Mouse (Mus musculus) intestine, embryonic 15.5 days (tissue): Measurements from ENCODE around the gene S1pr2. TPM values are rescaled to one million over a fixed set of nuclear protein-coding genes. Genes with fewer than 3 reads are reported as not detected.
A peak's percentile ranks its signal among the peaks of the same experiment; 100 is the strongest.

Experiments
- ATAC-seq: fragments of 200-750 bp; cut with Nextera tagmentation; 2 replicates; pipeline ENCODE4 v1.8.0; 2017; ENCODE audit warnings: moderate TSS enrichment, moderate library complexity
- H3K27ac ChIP-seq: fragments of 300-500 bp; sonication (generic); 2 replicates; pipeline ENCODE4 v1.5.1; 2015; ENCODE audit warnings: mild to moderate bottlenecking, inconsistent platforms
- H3K27me3 ChIP-seq: fragments of 300-500 bp; sonication (generic); replicated peaks from 2 replicates; pipeline ENCODE4 v1.6.1; 2015; ENCODE audit warnings: inconsistent platforms
- H3K36me3 ChIP-seq: fragments of 300-500 bp; sonication (generic); 2 replicates; pipeline ENCODE4 v1.6.1; 2015; ENCODE audit warnings: inconsistent platforms
- H3K4me1 ChIP-seq: fragments of 300-500 bp; sonication (generic); replicated peaks from 2 replicates; pipeline ENCODE4 v1.6.1; 2015; ENCODE audit warnings: inconsistent platforms
- H3K4me2 ChIP-seq: fragments of 300-500 bp; sonication (generic); replicated peaks from 2 replicates; pipeline ENCODE4 v1.6.1; 2015; ENCODE audit warnings: mild to moderate bottlenecking, inconsistent platforms
- H3K4me3 ChIP-seq: fragments of 300-500 bp; sonication (generic); replicated peaks from 2 replicates; pipeline ENCODE4 v1.5.1; 2015; ENCODE audit warnings: inconsistent platforms
- H3K9ac ChIP-seq: fragments of 300-500 bp; sonication (generic); 2 replicates; pipeline ENCODE4 v1.6.1; 2015; ENCODE audit warnings: inconsistent platforms
- H3K9me3 ChIP-seq: fragments of 300-500 bp; sonication (generic); 2 replicates; pipeline ENCODE4 v1.6.1; 2016; ENCODE audit warnings: inconsistent platforms
- WGBS: fragments of 180-500 bp; shearing (Covaris S2); methylation state at CpG from one replicate; pipeline ENCODE4 v1.1.7; 2015; 5-methylcytosine and 5-hydroxymethylcytosine counted together
- polyA plus RNA-seq: library from polyadenylated mRNA; unstranded; fragments of >200 nt; fragmentation: Nextera tagmentation; extraction: Ambion mirVana; gene quantifications from 2 replicates; pipeline ENCODE4 v1.2.1, GENCODE M21; 2015

The S1pr2 gene
- polyA plus RNA-seq, 1 experiment from 2014 or later = 29.2 TPM

- peaks cover 42% of the 10 kb centered on the region for H3K4me1 ChIP-seq
- no peaks in the 10 kb centered on the region for H3K36me3 ChIP-seq
- H3K4me3 ChIP-seq = peak overlapping the region; percentile 97
- peak overlapping the region; percentile 96 for H3K27ac ChIP-seq
- 2% methylated on average over 4 of the region's 4 CpGs for whole genome bisulfite sequencing
- no peaks in the 10 kb centered on the region for H3K27me3 ChIP-seq
- peak overlapping the region; percentile 97; the same call in 1 of the 2 replicates for H3K9ac ChIP-seq
- 0 out of 2 replicates have a peak, but pooled peaks have one; percentile 2 for ATAC-seq
- H3K9me3 ChIP-seq = no peaks in the 10 kb centered on the region
- H3K4me2 ChIP-seq = peak overlapping the region; percentile 91
Observed at GRCm38 (mm10) chr9:20976961-20977689, 544 bp upstream of the S1pr2 start.

GRCm38 (mm10) chr9:20975431-20976215 lies 958 bp downstream of the S1pr2 start:
- H3K9me3 ChIP-seq = no peaks in the 10 kb centered on the region
- H3K4me1 ChIP-seq = peaks cover 51% of the 10 kb centered on the region
- H3K4me3 ChIP-seq = peak overlapping the region; percentile 97
- H3K27me3 ChIP-seq = no peaks in the 10 kb centered on the region
- H3K9ac ChIP-seq = peak overlapping the region; percentile 97
- H3K27ac ChIP-seq = peak overlapping the region; percentile 96
- ATAC-seq = peak; percentile 35
- peak overlapping the region; percentile 91 for H3K4me2 ChIP-seq
- H3K36me3 ChIP-seq = no peaks in the 10 kb centered on the region
- WGBS = under 1% methylated on average over 45 of the region's 45 CpGs

GRCm38 (mm10) chr9:20973682-20974075 lies 2.9 kb downstream of the S1pr2 start:
- no peak overlapping the region for H3K9ac ChIP-seq
- H3K4me2 ChIP-seq = peak overlapping the region; percentile 91
- ATAC-seq = no peak
- peak overlapping the region; percentile 86; the same call in 1 of the 2 replicates for H3K27ac ChIP-seq
- H3K4me3 ChIP-seq = peak overlapping the region; percentile 23
- peaks cover 44% of the 10 kb centered on the region for H3K4me1 ChIP-seq
- no peaks in the 10 kb centered on the region for H3K27me3 ChIP-seq
- 57% methylated on average over 6 of the region's 6 CpGs for WGBS
- H3K36me3 ChIP-seq = 0 out of 2 replicates have a peak, but pooled peaks cover 4% of the 10 kb centered on the region
- H3K9me3 ChIP-seq = no peaks in the 10 kb centered on the region

DNA sequence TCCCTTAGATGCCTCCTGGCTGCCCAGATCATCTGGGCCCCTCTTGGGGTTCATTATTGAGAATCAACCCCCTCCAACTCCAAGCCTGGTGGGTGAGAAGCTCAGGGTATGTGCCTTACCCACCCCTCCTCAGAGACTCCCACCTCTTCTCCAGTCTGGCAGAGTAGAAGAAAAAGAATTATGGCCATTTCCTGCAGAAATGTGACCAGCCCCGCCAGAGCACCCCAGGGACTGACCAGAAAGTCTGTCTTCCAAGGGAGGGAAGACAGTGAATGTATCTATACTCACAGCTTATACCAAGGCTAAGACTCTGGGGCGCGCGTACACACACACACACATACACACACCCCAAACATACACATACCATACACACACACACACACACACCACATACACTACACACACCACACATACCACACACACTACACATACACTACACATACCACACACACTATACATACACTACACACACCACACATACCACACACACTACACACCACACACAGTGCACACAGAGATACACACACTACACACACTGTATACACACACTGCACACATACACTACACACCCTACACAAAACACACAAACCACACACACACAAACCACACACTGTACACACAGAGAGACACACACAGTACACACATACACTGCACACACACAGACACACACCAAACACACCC lies 3.4 kb downstream of the S1pr2 start:
- Histone ChIP-seq H3K4me3 (peak overlapping the region; percentile 23), H3K4me1 (peaks cover 40% of the 10 kb centered on the region), H3K9me3 (no peaks in the 10 kb centered on the region), H3K4me2 (peak overlapping the region; percentile 91), H3K27me3 (no peaks in the 10 kb centered on the region), H3K36me3 (peaks cover 6% of the 10 kb centered on the region; the same call in 1 of the 2 replicates), H3K9ac (peak overlapping the region; percentile 11; the same call in 1 of the 2 replicates), H3K27ac (peak overlapping the region; percentile 86)
- no peak for ATAC-seq
- WGBS = 69% methylated on average over 4 of the region's 4 CpGs

DNA sequence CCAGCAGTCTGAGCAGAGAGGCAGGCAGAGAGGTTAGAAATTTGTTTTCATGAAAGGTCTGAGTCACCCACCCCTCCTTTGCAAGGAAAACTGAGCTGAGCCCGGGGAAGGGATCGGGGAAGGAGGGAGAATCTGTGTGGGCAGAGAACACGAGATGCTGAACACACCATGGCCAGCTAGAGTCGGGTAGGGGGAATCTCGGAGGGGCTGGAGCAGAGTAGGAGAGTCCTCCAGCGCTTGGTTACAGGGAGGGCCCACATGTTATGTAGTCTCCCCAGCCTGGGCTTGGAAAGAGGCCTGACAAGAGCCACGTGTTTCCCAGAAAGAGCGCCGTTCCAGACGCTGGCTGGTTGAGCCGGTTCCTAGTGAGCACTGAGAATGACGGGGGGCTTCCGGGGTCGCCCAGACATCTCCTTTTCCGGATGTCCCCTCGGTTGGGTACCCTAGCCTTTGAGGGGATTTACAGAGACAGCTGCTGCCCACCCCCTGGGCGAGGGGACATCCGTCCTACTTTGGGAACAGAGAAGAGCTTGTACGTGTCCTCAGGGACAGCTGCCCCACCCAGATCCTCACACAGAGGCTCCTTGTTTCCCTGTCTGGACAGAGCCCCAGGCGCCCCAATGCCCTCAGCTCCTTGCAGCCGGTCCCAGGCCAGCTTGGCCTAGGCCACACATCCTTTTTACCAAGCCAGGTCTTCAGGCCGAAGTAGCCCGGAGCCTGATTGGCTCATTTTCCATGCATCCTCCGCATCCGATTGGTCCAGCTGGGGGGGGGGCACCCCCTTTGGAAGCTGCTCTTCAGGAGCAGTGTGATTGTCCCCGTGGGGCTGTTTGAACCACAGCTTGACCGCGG lies 4.2 kb downstream of the S1pr2 start:
- peak; percentile 31 for ATAC-seq
- no peaks in the 10 kb centered on the region for H3K9me3 ChIP-seq
- H3K4me1 ChIP-seq = peaks cover 40% of the 10 kb centered on the region
- H3K27ac ChIP-seq = peak overlapping the region; percentile 86
- peak overlapping the region; percentile 6 for H3K4me3 ChIP-seq
- H3K4me2 ChIP-seq = peak overlapping the region; percentile 91
- WGBS = 34% methylated on average over 28 of the region's 28 CpGs
- peaks cover 14% of the 10 kb centered on the region for H3K36me3 ChIP-seq
- peak overlapping the region; percentile 11 for H3K9ac ChIP-seq
- no peaks in the 10 kb centered on the region for H3K27me3 ChIP-seq

DNA sequence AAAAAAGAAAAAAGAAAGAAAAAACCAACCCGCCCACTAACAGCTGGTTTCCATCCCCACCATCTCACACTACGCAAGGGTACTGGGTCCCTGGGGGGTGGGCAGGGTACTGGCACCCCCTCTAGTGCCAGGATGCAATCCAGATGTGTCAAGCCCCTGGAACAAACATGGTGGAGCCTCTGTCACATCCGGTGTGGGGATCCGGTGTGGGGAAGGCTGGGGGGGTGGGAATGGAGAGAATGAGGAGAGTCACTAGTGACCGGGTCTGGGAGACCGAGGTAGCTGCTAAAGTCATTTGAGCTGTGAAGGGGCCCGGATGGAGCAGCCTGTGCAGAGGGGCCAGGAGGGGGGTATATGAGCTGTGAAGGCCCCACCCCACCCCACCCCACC lies 4.8 kb downstream of the S1pr2 start:
- no peaks in the 10 kb centered on the region for H3K27me3 ChIP-seq
- WGBS = 40% methylated on average over 7 of the region's 7 CpGs
- peak overlapping the region; percentile 86 for H3K27ac ChIP-seq
- peak overlapping the region; percentile 6; the same call in 1 of the 2 replicates for H3K4me3 ChIP-seq
- no peaks in the 10 kb centered on the region for H3K9me3 ChIP-seq
- peak overlapping the region; percentile 91 for H3K4me2 ChIP-seq
- H3K4me1 ChIP-seq = peaks cover 35% of the 10 kb centered on the region
- H3K9ac ChIP-seq = no peak overlapping the region
- H3K36me3 ChIP-seq = peaks cover 20% of the 10 kb centered on the region
- peak; percentile 5 for ATAC-seq

GRCm38 (mm10) chr9:20966747-20967146 lies 9.8 kb downstream of the S1pr2 start:
- H3K36me3 ChIP-seq = peaks cover 29% of the 10 kb centered on the region
- no peak overlapping the region for H3K4me2 ChIP-seq
- H3K9ac ChIP-seq = no peak overlapping the region
- no peak for ATAC-seq
- no peak overlapping the region for H3K27ac ChIP-seq
- 83% methylated on average over 5 of the region's 5 CpGs for WGBS
- H3K9me3 ChIP-seq = no peaks in the 10 kb centered on the region
- no peaks in the 10 kb centered on the region for H3K27me3 ChIP-seq
- no peak overlapping the region for H3K4me3 ChIP-seq
- peaks cover 6% of the 10 kb centered on the region; the same call in 1 of the 2 replicates for H3K4me1 ChIP-seq

DNA sequence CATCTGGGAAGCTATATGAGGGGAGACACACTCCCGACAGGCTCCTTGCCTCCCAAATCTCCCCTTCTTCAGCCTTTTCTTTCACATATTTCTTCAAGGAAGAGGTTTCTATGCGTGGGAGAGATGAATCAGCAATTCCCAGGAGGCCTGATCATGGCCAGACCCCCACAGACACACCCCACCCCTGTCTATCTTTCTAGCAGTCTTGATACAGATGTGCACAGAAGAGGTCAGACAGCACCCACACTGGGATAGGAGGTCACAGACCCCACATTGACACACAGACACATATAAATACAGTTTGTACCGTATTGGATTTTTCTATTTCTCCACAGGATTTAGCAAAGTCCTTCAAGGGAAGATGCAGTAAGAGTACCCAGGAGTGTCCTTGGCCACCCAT lies 10.6 kb downstream of the S1pr2 start:
- no peak overlapping the region for H3K9ac ChIP-seq
- WGBS = 83% methylated on average over 3 of the region's 3 CpGs
- ATAC-seq = no peak
- no peaks in the 10 kb centered on the region for H3K9me3 ChIP-seq
- no peak overlapping the region for H3K27ac ChIP-seq
- H3K36me3 ChIP-seq = peaks cover 29% of the 10 kb centered on the region
- H3K27me3 ChIP-seq = no peaks in the 10 kb centered on the region
- no peak overlapping the region for H3K4me3 ChIP-seq
- H3K4me2 ChIP-seq = no peak overlapping the region
- H3K4me1 ChIP-seq = no peaks in the 10 kb centered on the region

- Histone ChIP-seq H3K4me3 (no peak overlapping the region), H3K4me1 (no peaks in the 10 kb centered on the region), H3K9me3 (no peaks in the 10 kb centered on the region), H3K27ac (no peak overlapping the region), H3K9ac (no peak overlapping the region), H3K36me3 (peaks cover 29% of the 10 kb centered on the region), H3K27me3 (no peaks in the 10 kb centered on the region), H3K4me2 (no peak overlapping the region)
- ATAC-seq = no peak
- 79% methylated on average over 4 of the region's 4 CpGs for WGBS
Observed at GRCm38 (mm10) chr9:20965606-20966005, 11.0 kb downstream of the S1pr2 start.

DNA sequence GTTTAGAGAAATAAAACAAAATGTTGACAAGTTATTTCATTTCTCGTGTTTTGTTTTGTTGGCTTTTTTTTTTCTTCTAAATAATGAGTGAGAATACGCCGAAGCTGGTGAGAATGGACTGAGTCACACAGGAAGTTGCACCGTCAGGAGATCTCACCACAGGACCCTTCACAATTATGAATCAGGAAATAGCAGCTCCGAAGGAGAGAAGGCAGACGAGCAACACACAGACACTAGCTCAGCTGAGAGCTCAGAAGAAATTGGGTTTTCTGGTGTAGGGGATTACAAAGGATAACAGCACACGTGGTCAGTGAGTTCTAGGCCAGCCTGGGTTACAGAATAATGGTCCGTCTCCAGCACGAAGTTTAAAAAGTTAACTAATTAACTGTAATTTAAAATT lies 15.0 kb downstream of the S1pr2 start:
- no peak for ATAC-seq
- Histone ChIP-seq H3K27ac (no peak overlapping the region), H3K9me3 (no peaks in the 10 kb centered on the region), H3K4me2 (no peak overlapping the region), H3K9ac (no peak overlapping the region), H3K4me1 (no peaks in the 10 kb centered on the region), H3K36me3 (peaks cover 7% of the 10 kb centered on the region; the same call in 1 of the 2 replicates), H3K27me3 (no peaks in the 10 kb centered on the region), H3K4me3 (no peak overlapping the region)
- 64% methylated on average over 9 of the region's 9 CpGs for WGBS

GRCm38 (mm10) chr9:20959430-20959938 lies 17.1 kb downstream of the S1pr2 start, which contains the start of gene Dnmt1:
Dnmt1 (minus strand) TSS chr9:20959888.
- Histone ChIP-seq H3K27ac (no peak within 1 kb of the TSS), H3K36me3 (no peaks in the 10 kb centered on the region), H3K27me3 (no peaks in the 10 kb centered on the region), H3K4me3 (no peak within 1 kb of the TSS), H3K9ac (no peak within 1 kb of the TSS), H3K9me3 (no peaks in the 10 kb centered on the region), H3K4me1 (no peaks in the 10 kb centered on the region), H3K4me2 (no peak within 1 kb of the TSS)
- no peak for ATAC-seq
- 90% methylated on average over 2 of the region's 2 CpGs for WGBS
